Mouse (Mus musculus) CD4-positive, CD25-positive, alpha-beta regulatory T cell, adult 9 weeks (primary cell): Measurements from ENCODE around the gene Zfp493. TPM values are rescaled to one million over a fixed set of nuclear protein-coding genes. Genes with fewer than 3 reads are reported as not detected.

Source experiments
- polyA plus RNA-seq: library from polyadenylated mRNA; unstranded; fragments of 100-300 nt; shearing (Covaris generic); gene quantifications from one replicate; pipeline ENCODE4 v1.2.1, GENCODE M21; 2017

Gene Zfp493
- 2.1 TPM for polyA plus RNA-seq

GRCm38 (mm10) chr13:67779265-67780221 is at the start of gene Zfp493:
TSS of gene Zfp493 (plus strand) at chr13:67779693.

GRCm38 (mm10) chr13:67754333-67755306 is 24.9 kb upstream of the Zfp493 start, which contains the start of gene Zfp85:
TSS of gene Zfp85 (minus strand) at chr13:67755228.

DNA sequence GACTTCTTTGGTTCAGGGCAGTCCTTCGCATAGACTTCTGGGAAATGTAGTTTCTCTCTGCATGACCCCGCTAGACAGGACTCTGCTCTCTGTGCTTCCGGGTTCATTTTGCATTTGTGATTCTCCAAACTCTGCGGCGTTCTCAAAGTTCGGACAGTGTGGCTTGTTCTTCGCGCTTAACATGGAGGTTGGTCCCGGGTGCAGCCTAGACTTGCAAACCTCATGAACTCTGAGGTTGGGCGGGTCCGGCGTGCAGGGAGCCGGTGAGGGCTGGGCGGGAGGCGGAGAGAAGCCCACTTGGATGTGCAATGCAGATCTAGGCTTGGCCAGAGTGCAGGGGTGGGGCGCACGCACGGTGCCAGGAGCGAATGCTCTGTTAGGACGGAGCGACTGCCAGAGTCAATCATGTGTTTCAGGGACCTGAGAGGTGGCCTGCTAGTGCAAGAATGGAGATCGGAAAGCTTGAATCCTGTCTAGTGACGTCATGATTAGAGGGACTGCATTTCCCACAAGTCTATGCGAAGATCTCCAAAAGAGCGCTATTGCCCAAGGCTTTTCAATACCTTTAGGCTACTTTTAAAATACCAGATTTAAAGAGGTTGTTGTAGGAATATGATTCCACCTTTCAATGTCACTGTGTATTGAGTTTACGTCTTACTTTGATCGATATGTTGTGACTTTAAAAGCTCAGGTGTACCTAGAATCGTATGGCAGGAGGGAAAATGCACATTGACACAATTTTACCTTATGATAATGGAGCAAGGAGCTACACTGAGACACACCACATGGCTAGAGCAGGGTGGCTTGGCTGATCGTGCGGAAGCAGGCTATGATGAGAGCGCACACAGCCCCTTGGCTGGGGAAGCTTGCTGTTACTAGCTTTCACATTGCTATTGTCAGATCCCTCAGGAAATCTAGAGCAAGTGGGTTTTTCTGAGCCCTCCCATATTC is 34.5 kb downstream of the Zfp493 start, which contains the start of gene Zfp273:
Gene Zfp273 (plus strand): TSS at position 31 of the 951 bp plus-strand sequence.

GRCm38 (mm10) chr13:67830911-67831336 is 51.4 kb downstream of the Zfp493 start, which contains the start of gene Gm10037:
TSS of gene Gm10037 (plus strand) at chr13:67831106.

Other genes starting within 250 kb of the Zfp493 start
- 22.5 TPM for gene Zfp748, start 225.9 kb upstream of the Zfp493 start, polyA plus RNA-seq
- 8.2 TPM for gene Zfp729b, start 170.0 kb upstream of the Zfp493 start, polyA plus RNA-seq
- 5.4 TPM for gene Gm49345, start 141.9 kb upstream of the Zfp493 start, polyA plus RNA-seq
- 8.1 TPM for gene Zfp729a, start 141.9 kb upstream of the Zfp493 start, polyA plus RNA-seq
- gene Zfp738, start 92.6 kb upstream of the Zfp493 start, polyA plus RNA-seq, result 25.0 TPM
- gene Zfp65, start 50.5 kb upstream of the Zfp493 start, polyA plus RNA-seq, result 12.0 TPM
- 10.1 TPM for gene Zfp85, start 24.5 kb upstream of the Zfp493 start, polyA plus RNA-seq
- gene Zfp273, start 34.0 kb downstream of the Zfp493 start, polyA plus RNA-seq, result 7.4 TPM
- 0.76 TPM for gene Gm10037, start 51.4 kb downstream of the Zfp493 start, polyA plus RNA-seq
- 0.55 TPM for gene BC048507, start 83.6 kb downstream of the Zfp493 start, polyA plus RNA-seq